In the genomic region with DNA sequence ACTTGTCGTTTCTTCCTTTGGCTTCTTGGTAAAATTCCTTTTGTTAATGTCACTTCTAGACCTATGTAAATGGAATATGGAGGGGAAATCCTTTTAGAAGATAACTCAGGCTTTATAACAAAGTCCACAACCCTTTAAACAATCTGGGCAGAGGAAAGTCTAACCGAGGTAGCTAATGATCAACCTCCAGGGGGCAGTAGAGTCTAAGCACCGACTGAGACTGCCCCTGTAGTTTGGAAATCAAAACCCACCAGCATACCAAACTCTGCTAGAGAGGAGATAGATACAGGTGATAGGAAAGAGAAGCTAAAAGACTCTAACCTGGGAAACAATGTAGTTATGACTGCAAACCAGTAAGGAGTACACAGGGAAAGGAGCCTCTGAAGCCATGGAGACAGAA, we compare ENCODE assay signal across 9 mouse cellular contexts.
DNase-seq lines count a peak whose midpoint lies in the region; ATAC-seq and TF ChIP-seq lines count a peak whose summit lies in the region.
"Had no signal": no experiment of that assay in that cellular context is flagged by ENCODE, and none has a peak within 500 bp of the region (broad histone marks: within the 10 kb centered on the region; RNA-seq: fewer than 3 reads in every experiment).

No protein-coding gene starts in this region.

- H3K36me3 ChIP-seq in intestine, postnatal 0 days (ENCODE audit: control insufficient read depth, insufficient read depth) = no peaks in the 10 kb centered on the region
- no peaks in the 10 kb centered on the region for H3K36me3 ChIP-seq in intestine, embryonic 16.5 days (ENCODE audit: control insufficient read depth, insufficient read depth, low read length)
- no peaks in the 10 kb centered on the region for H3K36me3 ChIP-seq in liver, embryonic 11.5 days (ENCODE audit: control insufficient read depth, insufficient read depth, low read length)
- H3K36me3 ChIP-seq in splenic B cell, adult 2 months (ENCODE audit: control insufficient read depth, insufficient read depth, low read length, poor library complexity, severe bottlenecking) = no peaks in the 10 kb centered on the region
- H3K36me3 ChIP-seq: limb, embryonic 12.5 days had no signal

- no peaks in the 10 kb centered on the region for H3K4me1 ChIP-seq in intestine, postnatal 0 days (replicated peaks; ENCODE audit: control insufficient read depth, insufficient read depth, low read length)
- no peaks in the 10 kb centered on the region for H3K4me1 ChIP-seq in intestine, embryonic 16.5 days (ENCODE audit: control insufficient read depth, insufficient read depth, low read length)
- no peaks in the 10 kb centered on the region for H3K4me1 ChIP-seq in liver, embryonic 11.5 days (replicated peaks; ENCODE audit: control insufficient read depth, insufficient read depth, low read length)
- H3K4me1 ChIP-seq: limb, embryonic 12.5 days had no signal

- H3K27me3 ChIP-seq in intestine, postnatal 0 days (replicated peaks; ENCODE audit: control insufficient read depth, insufficient read depth, low read length) = no peaks in the 10 kb centered on the region
- H3K27me3 ChIP-seq in intestine, embryonic 16.5 days (replicated peaks; ENCODE audit: control insufficient read depth, insufficient read depth, low read length) = no peaks in the 10 kb centered on the region
- H3K27me3 ChIP-seq in liver, embryonic 11.5 days (replicated peaks; ENCODE audit: control insufficient read depth, insufficient read depth, low read length) = no peaks in the 10 kb centered on the region
- H3K27me3 ChIP-seq in splenic B cell, adult 2 months (ENCODE audit: control insufficient read depth, insufficient read depth, low read length, poor library complexity, severe bottlenecking) = no peaks in the 10 kb centered on the region
- H3K27me3 ChIP-seq: limb, embryonic 12.5 days had no signal

- peak; percentile 57 for DNase-seq in CD4-positive, CD25-positive, alpha-beta regulatory T cell, adult 2 months (ENCODE audit: low read depth, low spot score)
- peak; percentile 79 for DNase-seq in NIH3T3 (ENCODE audit: low read depth)
- peak; percentile 68 for DNase-seq in forelimb bud, embryonic 11.5 days (ENCODE audit: low read depth, low spot score)
- DNase-seq in liver, embryonic 11.5 days (ENCODE audit: low spot score) = peak; percentile 34
- DNase-seq in splenic B cell, adult 2 months (ENCODE audit: low read depth, low spot score) = peak; percentile 53
- DNase-seq in urinary bladder, adult 18-20 months (ENCODE audit: low spot score in 2 of 2) = no peak

- H3K4me2 ChIP-seq in intestine, postnatal 0 days (replicated peaks; ENCODE audit: low read depth) = no peak overlapping the region
- no peak overlapping the region for H3K4me2 ChIP-seq in intestine, embryonic 16.5 days (ENCODE audit: low read depth, low read length)
- H3K4me2 ChIP-seq in liver, embryonic 11.5 days = no peak overlapping the region
- H3K4me2 ChIP-seq: limb, embryonic 12.5 days had no signal

- ATAC-seq in intestine, postnatal 0 days = no peak
- no peak for ATAC-seq in intestine, embryonic 16.5 days
- peak; percentile 57 for ATAC-seq in liver, embryonic 11.5 days (replicated peaks; ENCODE audit: low FRiP score)

- H3K4me3 ChIP-seq in intestine, postnatal 0 days (ENCODE audit: low read depth, low read length) = no peak overlapping the region
- H3K4me3 ChIP-seq in intestine, embryonic 16.5 days (ENCODE audit: low read length) = no peak overlapping the region
- H3K4me3 ChIP-seq in liver, embryonic 11.5 days (ENCODE audit: low read depth, low read length) = no peak overlapping the region
- H3K4me3 ChIP-seq: limb, embryonic 12.5 days had no signal

- no peak overlapping the region for H3K9ac ChIP-seq in intestine, postnatal 0 days (ENCODE audit: low read depth, low read length)
- H3K9ac ChIP-seq in intestine, embryonic 16.5 days (ENCODE audit: low read depth, low read length) = no peak overlapping the region
- H3K9ac ChIP-seq in liver, embryonic 11.5 days (ENCODE audit: low read depth, low read length) = no peak overlapping the region
- H3K9ac ChIP-seq: limb, embryonic 12.5 days had no signal

- H3K9me3 ChIP-seq in intestine, postnatal 0 days (ENCODE audit: control insufficient read depth) = no peaks in the 10 kb centered on the region
- H3K9me3 ChIP-seq in intestine, embryonic 16.5 days (ENCODE audit: control insufficient read depth, low read length) = no peaks in the 10 kb centered on the region
- H3K9me3 ChIP-seq in liver, embryonic 11.5 days (ENCODE audit: control insufficient read depth, low read length) = no peaks in the 10 kb centered on the region
- H3K9me3 ChIP-seq: limb, embryonic 12.5 days had no signal

- TF ChIP-seq CTCF in intestine, postnatal 0 days (IDR thresholded peaks at IDR 0.05; ENCODE audit: low read depth) = peak; percentile 81

- 11% methylated on average over 3 of the region's 3 CpGs for WGBS in intestine, postnatal 0 days
- WGBS in intestine, embryonic 16.5 days = 12% methylated on average over 3 of the region's 3 CpGs
- 7% methylated on average over 3 of the region's 3 CpGs for WGBS in liver, embryonic 11.5 days

- H3K27ac ChIP-seq in intestine, postnatal 0 days (ENCODE audit: low read depth, low read length) = no peak overlapping the region
- H3K27ac ChIP-seq in intestine, embryonic 16.5 days (ENCODE audit: low read length) = no peak overlapping the region
- H3K27ac ChIP-seq in liver, embryonic 11.5 days (ENCODE audit: low read depth, low read length) = no peak overlapping the region
- H3K27ac ChIP-seq: limb, embryonic 12.5 days had no signal

Comparison
In these comparisons a context has a peak if more than half of its experiments do, and no peak if none do; other contexts are left out.
1. DNase-seq: peak in CD4-positive, CD25-positive, alpha-beta regulatory T cell, adult 2 months (single experiment), NIH3T3 (single experiment), forelimb bud, embryonic 11.5 days (single experiment), liver, embryonic 11.5 days (single experiment) and splenic B cell, adult 2 months (single experiment); none in urinary bladder, adult 18-20 months (0 of 2).